Mouse (Mus musculus) MEL (cell line): Measurements from ENCODE around the gene Ppp1r9b. TPM values are rescaled to one million over a fixed set of nuclear protein-coding genes. Genes with fewer than 3 reads are reported as not detected.
A peak's percentile ranks its signal among the peaks of the same experiment; 100 is the strongest.

ENCODE experiments used
- DNase-seq: peaks from one replicate; pipeline ENCODE4 v3.0.0; 2011; ENCODE audit warnings: low read depth, low spot score
- H3K27ac ChIP-seq: 2 replicates; pipeline ENCODE4 v1.5.1; 2012; ENCODE audit warnings: low read depth, mild to moderate bottlenecking, control low read depth, low read length, moderate library complexity; ENCODE audit not compliant: control insufficient read depth
- H3K27me3 ChIP-seq, 2 experiments: fragments of 150-350 bp in 1 of 2; sonication (generic) in 1 of 2; 2 replicates each; pipeline ENCODE4 v1.6.1; 2012; ENCODE audit warnings: low read length in 2 of 2, mild to moderate bottlenecking in 2 of 2, improper control_type of control experiment in 1 of 2, moderate library complexity in 1 of 2; ENCODE audit not compliant: insufficient read depth in 2 of 2, control insufficient read depth in 1 of 2
- H3K36me3 ChIP-seq, 2 experiments: 2 replicates each; pipeline ENCODE4 v1.6.1; 2012 to 2014; ENCODE audit warnings: low read length in 2 of 2, improper control_type of control experiment in 1 of 2, inconsistent platforms in 1 of 2, mild to moderate bottlenecking in 1 of 2; ENCODE audit not compliant: insufficient read depth in 2 of 2, control insufficient read depth in 1 of 2
- H3K4me1 ChIP-seq, 2 experiments: fragments of 150-350 bp in 1 of 2; sonication (generic) in 1 of 2; 2 replicates each; pipeline ENCODE4 v1.6.1; 2012; ENCODE audit warnings: low read length in 2 of 2, improper control_type of control experiment in 1 of 2, mild to moderate bottlenecking in 1 of 2; ENCODE audit not compliant: insufficient read depth in 2 of 2, control insufficient read depth in 1 of 2
- H3K4me3 ChIP-seq, 2 experiments: fragments of 150-350 bp in 1 of 2; sonication (generic) in 1 of 2; 2 replicates each; pipeline ENCODE4 v1.5.1; 2012; ENCODE audit warnings: low read depth in 2 of 2, low read length in 2 of 2, mild to moderate bottlenecking in 2 of 2, moderate library complexity in 2 of 2, control low read depth in 1 of 2, improper control_type of control experiment in 1 of 2; ENCODE audit not compliant: control insufficient read depth in 1 of 2, insufficient read depth in 1 of 2
- H3K79me2 ChIP-seq: 2 replicates; pipeline ENCODE4 v1.6.1; 2012; ENCODE audit warnings: mild to moderate bottlenecking, low read length, moderate library complexity; ENCODE audit not compliant: control insufficient read depth, poor library complexity, insufficient read depth
- H3K9ac ChIP-seq: 2 replicates; pipeline ENCODE4 v1.6.1; 2012; ENCODE audit warnings: low read depth, mild to moderate bottlenecking, control low read depth, low read length, moderate library complexity; ENCODE audit not compliant: control insufficient read depth, poor library complexity, severe bottlenecking
- H3K9me3 ChIP-seq: fragments of 150-350 bp; sonication (generic); replicated peaks from 2 replicates; pipeline ENCODE4 v1.6.1; 2012; ENCODE audit warnings: mild to moderate bottlenecking, low read length, improper control_type of control experiment, moderate library complexity; ENCODE audit not compliant: insufficient read depth
- CTCF ChIP-seq, 3 experiments: IDR thresholded peaks in 2 of 3; conservative IDR thresholded peaks in 1 of 3; 2 replicates each; pipeline ENCODE4 v1.5.1; 2011 to 2012; ENCODE audit warnings: low read length in 3 of 3, low read depth in 2 of 3, mild to moderate bottlenecking in 2 of 3, improper control_type of control experiment in 1 of 3, inconsistent platforms in 1 of 3, mixed read lengths in 1 of 3, moderate library complexity in 1 of 3; ENCODE audit not compliant: control insufficient read depth in 1 of 3, insufficient read depth in 1 of 3, poor library complexity in 1 of 3, severe bottlenecking in 1 of 3
- EP300 ChIP-seq, 2 experiments: IDR thresholded peaks; 2 replicates each; pipeline ENCODE4 v1.6.1; 2011; ENCODE audit warnings: improper control_type of control experiment in 2 of 2, low read length in 2 of 2, low read depth in 1 of 2, mild to moderate bottlenecking in 1 of 2
- ETS1 ChIP-seq: IDR thresholded peaks from 2 replicates; pipeline ENCODE4 v1.6.1; 2012; ENCODE audit warnings: low read depth, mild to moderate bottlenecking, inconsistent platforms, low read length, improper control_type of control experiment, moderate library complexity
- GABPA ChIP-seq: IDR thresholded peaks from 2 replicates; pipeline ENCODE4 v1.6.1; 2012; ENCODE audit warnings: low read depth, mild to moderate bottlenecking, inconsistent platforms, low read length, improper control_type of control experiment, moderate library complexity
- GATA1 ChIP-seq: IDR thresholded peaks from 2 replicates; pipeline ENCODE4 v1.6.1; 2011; ENCODE audit warnings: low read depth, low read length, improper control_type of control experiment
- HCFC1 ChIP-seq: IDR thresholded peaks from 2 replicates; pipeline ENCODE4 v1.6.1; 2012; ENCODE audit warnings: low read depth, mild to moderate bottlenecking, inconsistent platforms, low read length, improper control_type of control experiment, moderate library complexity
- KAT2A ChIP-seq: conservative IDR thresholded peaks from 2 replicates; pipeline ENCODE4 v1.6.1; 2012; ENCODE audit warnings: low read depth, low read length, improper control_type of control experiment, inconsistent platforms
- MAFK ChIP-seq: IDR thresholded peaks from 2 replicates; pipeline ENCODE4 v1.6.1; 2011; ENCODE audit warnings: low read depth, mild to moderate bottlenecking, low read length, improper control_type of control experiment, borderline replicate concordance
- MAX ChIP-seq: IDR thresholded peaks from 2 replicates; pipeline ENCODE4 v1.6.1; 2011; ENCODE audit warnings: low read length, improper control_type of control experiment
- MAZ ChIP-seq: IDR thresholded peaks from 2 replicates; pipeline ENCODE4 v1.6.1; 2012; ENCODE audit warnings: low read depth, mild to moderate bottlenecking, inconsistent platforms, low read length, improper control_type of control experiment
- MEF2A ChIP-seq: IDR thresholded peaks from 2 replicates; pipeline ENCODE4 v1.6.1; 2014; ENCODE audit warnings: low read depth, mild to moderate bottlenecking, inconsistent platforms, low read length, improper control_type of control experiment; ENCODE audit not compliant: poor library complexity, insufficient replicate concordance, severe bottlenecking; ENCODE audit errors: extremely low read depth
- MYB ChIP-seq: IDR thresholded peaks from 2 replicates; pipeline ENCODE4 v1.6.1; 2011; ENCODE audit warnings: mild to moderate bottlenecking, low read depth, low read length, improper control_type of control experiment
- NRF1 ChIP-seq: IDR thresholded peaks from 2 replicates; pipeline ENCODE4 v1.6.1; 2014; ENCODE audit warnings: low read depth, mild to moderate bottlenecking, inconsistent platforms, low read length, improper control_type of control experiment, moderate library complexity; ENCODE audit not compliant: poor library complexity, insufficient read depth, severe bottlenecking
- POLR2A ChIP-seq, 2 experiments: IDR thresholded peaks; 2 replicates each; pipeline ENCODE4 v1.6.1; 2011 to 2012; ENCODE audit warnings: low read length in 2 of 2, mild to moderate bottlenecking in 2 of 2, control low read depth in 1 of 2, improper control_type of control experiment in 1 of 2, low read depth in 1 of 2, moderate library complexity in 1 of 2; ENCODE audit not compliant: control insufficient read depth in 1 of 2, insufficient read depth in 1 of 2, poor library complexity in 1 of 2
- RAD21 ChIP-seq: IDR thresholded peaks from 2 replicates; pipeline ENCODE4 v1.6.1; 2011; ENCODE audit warnings: mild to moderate bottlenecking, low read depth, low read length, improper control_type of control experiment
- RCOR1 ChIP-seq: IDR thresholded peaks from 2 replicates; pipeline ENCODE4 v1.6.1; 2012; ENCODE audit warnings: low read depth, mild to moderate bottlenecking, inconsistent platforms, low read length, improper control_type of control experiment
- SIN3A ChIP-seq: IDR thresholded peaks from 2 replicates; pipeline ENCODE4 v1.6.1; 2012; ENCODE audit warnings: low read length, improper control_type of control experiment, inconsistent platforms
- SMC3 ChIP-seq: IDR thresholded peaks from 2 replicates; pipeline ENCODE4 v1.6.1; 2011; ENCODE audit warnings: low read depth, low read length, improper control_type of control experiment
- TAL1 ChIP-seq: IDR thresholded peaks from 2 replicates; pipeline ENCODE4 v1.6.1; 2012; ENCODE audit warnings: mild to moderate bottlenecking, inconsistent platforms, low read length, moderate library complexity, mixed read lengths
- ZC3H11A ChIP-seq: IDR thresholded peaks from 2 replicates; pipeline ENCODE4 v1.6.1; 2012; ENCODE audit warnings: low read depth, mild to moderate bottlenecking, inconsistent platforms, low read length, improper control_type of control experiment
- ZKSCAN1 ChIP-seq: IDR thresholded peaks from 2 replicates; pipeline ENCODE4 v1.6.1; 2012; ENCODE audit warnings: low read depth, mild to moderate bottlenecking, inconsistent platforms, low read length, improper control_type of control experiment, moderate library complexity
- ZMIZ1 ChIP-seq: IDR thresholded peaks from 2 replicates; pipeline ENCODE4 v1.6.1; 2012; ENCODE audit warnings: low read depth, mild to moderate bottlenecking, inconsistent platforms, low read length, improper control_type of control experiment, moderate library complexity
- ZNF384 ChIP-seq: IDR thresholded peaks from 2 replicates; pipeline ENCODE4 v1.6.1; 2012; ENCODE audit warnings: low read depth, mild to moderate bottlenecking, inconsistent platforms, low read length, improper control_type of control experiment
- polyA plus RNA-seq, 2 experiments: library from polyadenylated mRNA; stranded (reverse) in 1 of 2; unstranded in 1 of 2; fragments of >175 nt in 1 of 2; fragments of >200 nt in 1 of 2; gene quantifications; 2 replicates each; pipeline versions ENCODE4 v1.2.1 to v1.2.4; 2012; ENCODE audit warnings: low replicate concordance in 2 of 2, low read depth in 1 of 2; ENCODE audit not compliant: insufficient read length in 2 of 2, insufficient read depth in 1 of 2, missing spikeins in 1 of 2
- total RNA-seq: library from RNA; depleted of rRNA; stranded (reverse); fragments of 300-350 nt; gene quantifications from 2 replicates; pipeline ENCODE4 v1.2.3, GENCODE M21; 2012

Gene Ppp1r9b
- total and polyA plus RNA-seq, 3 experiments = 47.0 to 169 (median 150) TPM

DNA sequence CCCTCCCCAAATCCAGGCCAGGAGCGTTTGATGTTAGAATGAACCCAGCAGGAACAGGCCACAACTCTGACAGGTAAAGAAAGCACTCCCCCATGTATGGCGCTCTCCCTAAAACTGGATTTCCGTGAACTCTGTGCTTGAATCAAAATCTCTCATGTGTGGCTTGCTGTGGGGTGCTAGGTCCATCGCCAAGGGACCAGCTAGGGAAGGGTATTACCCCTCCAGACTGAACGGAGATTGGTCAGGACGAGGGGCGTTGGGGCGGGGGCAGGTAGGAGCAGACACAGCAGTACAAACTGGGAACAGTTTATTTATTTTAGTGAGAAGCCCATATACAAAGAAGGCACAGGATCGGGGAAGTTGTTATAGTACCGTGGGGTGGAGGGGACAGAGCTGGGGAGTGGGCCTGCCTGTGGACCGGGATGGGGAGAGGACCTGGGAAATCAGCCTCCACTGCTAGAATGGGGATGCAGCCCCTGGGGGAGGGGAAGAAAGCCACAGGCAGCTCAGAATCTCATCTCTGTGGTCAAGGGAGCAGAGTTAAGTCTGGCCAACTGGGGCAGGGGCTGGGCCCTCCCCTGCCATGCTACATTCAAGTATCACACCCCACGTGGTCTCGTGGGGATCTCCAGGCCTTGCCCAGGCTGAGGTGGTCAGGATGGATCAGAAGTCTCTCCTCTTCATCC is 53.5 kb downstream of the Ppp1r9b start:
- Histone ChIP-seq H3K79me2 (no peaks in the 10 kb centered on the region), H3K9ac (no peak overlapping the region), H3K4me1 (peaks cover 0 to 7% of the 10 kb centered on the region in 2 experiments; a peak in 2 of 4 replicates), H3K4me3 (no peak overlapping the region), H3K36me3 (no peaks in the 10 kb centered on the region; a peak in 1 of 4 replicates), H3K27me3 (peaks cover 11 to 14% of the 10 kb centered on the region in 2 experiments; a peak in 3 of 4 replicates), H3K27ac (no peak overlapping the region), H3K9me3 (no peaks in the 10 kb centered on the region)
- no peak for TF ChIP-seq NRF1
- TF ChIP-seq HCFC1 = no peak
- no peak for TF ChIP-seq MEF2A
- DNase-seq = no peak

DNA sequence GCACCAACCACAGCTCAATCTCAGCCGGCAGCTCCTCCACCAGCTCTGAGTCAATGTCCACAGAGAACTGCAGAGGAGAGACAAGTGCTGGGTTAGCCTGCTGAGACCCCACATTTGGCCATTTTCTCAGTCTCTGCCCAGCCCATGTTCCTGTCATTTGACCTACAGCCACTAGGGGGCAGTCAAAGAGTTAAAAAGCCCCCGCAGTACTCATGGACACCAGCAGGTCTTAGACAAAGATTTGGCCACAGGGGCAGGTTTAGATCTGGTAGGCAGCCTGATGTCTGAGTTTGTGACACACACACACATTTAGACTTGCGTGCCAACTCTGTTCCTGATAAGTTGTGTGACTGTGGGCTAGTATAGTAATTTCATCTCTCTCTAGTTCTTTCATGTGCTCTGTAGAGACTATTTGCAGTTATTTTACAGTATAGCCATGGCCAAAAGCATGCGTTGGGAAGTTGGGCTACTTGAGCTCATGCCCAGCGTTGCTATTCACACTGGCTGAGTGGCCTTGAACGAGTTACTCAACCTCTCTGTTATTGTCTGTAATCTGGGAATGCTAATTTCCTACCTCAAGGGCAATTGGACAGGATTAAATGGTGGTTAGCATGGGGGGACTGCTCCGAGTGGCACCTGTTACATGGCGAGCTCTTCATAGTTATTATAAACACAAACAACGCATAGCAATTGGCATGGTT is 56.3 kb downstream of the Ppp1r9b start:
- H3K4me1 ChIP-seq = no peaks in the 10 kb centered on the region
- peak; percentile 78 for TF ChIP-seq RAD21
- no peak for TF ChIP-seq RCOR1
- no peak for TF ChIP-seq MAX
- no peak for TF ChIP-seq ZMIZ1
- no peak for TF ChIP-seq GATA1
- no peak for TF ChIP-seq SIN3A
- TF ChIP-seq EP300 (IDR thresholded peaks at IDR 0.05; ENCODE audit: low read depth in 1 of 2, low read length in 2 of 2) = no peak
- TF ChIP-seq KAT2A = no peak
- no peak for TF ChIP-seq ETS1
- no peak for TF ChIP-seq TAL1
- TF ChIP-seq ZNF384 = no peak
- TF ChIP-seq MAZ = peak; percentile 31; the same call in 1 of the 2 replicates
- no peak for TF ChIP-seq GABPA
- no peak for TF ChIP-seq NRF1
- TF ChIP-seq MAFK = no peak
- TF ChIP-seq MYB = no peak
- peak; percentile 39; the same call in 1 of the 2 replicates for TF ChIP-seq ZC3H11A
- no peak for TF ChIP-seq POLR2A (IDR thresholded peaks at IDR 0.05; ENCODE audit: control insufficient read depth in 1 of 2, insufficient read depth in 1 of 2, low read depth in 1 of 2, low read length in 2 of 2, poor library complexity in 1 of 2)
- no peak for TF ChIP-seq ZKSCAN1
- TF ChIP-seq CTCF (IDR thresholded peaks at IDR 0.05 in 2 of 3, conservative IDR thresholded peaks at IDR 0.05 in 1 of 3; ENCODE audit: control insufficient read depth in 1 of 3, insufficient read depth in 1 of 3, low read depth in 2 of 3, low read length in 3 of 3, poor library complexity in 1 of 3, severe bottlenecking in 1 of 3) = peak; percentile 83 to 95 (median 88)
- peak; percentile 72 for TF ChIP-seq SMC3
- TF ChIP-seq, all 39 proteins: peak for 5
- H3K9me3 ChIP-seq = no peaks in the 10 kb centered on the region
- H3K27ac ChIP-seq = no peak overlapping the region
- no peaks in the 10 kb centered on the region for H3K36me3 ChIP-seq
- no peak overlapping the region for H3K9ac ChIP-seq
- peak; percentile 82 for DNase-seq
- H3K79me2 ChIP-seq = no peaks in the 10 kb centered on the region
- no peak overlapping the region for H3K4me3 ChIP-seq
- peaks cover 21 to 33% of the 10 kb centered on the region in 2 experiments for H3K27me3 ChIP-seq
